Mouse (Mus musculus) gastrocnemius, postnatal 4 days (tissue): ENCODE measurements around the gene Gm42417. TPM values are rescaled to one million over a fixed set of nuclear protein-coding genes. Genes with fewer than 3 reads are reported as not detected.

Experiments
- microRNA-seq: library from miRNA; unstranded; fragments of <30 nt; microRNA quantifications from one replicate; pipeline ENCODE4 v1.2.0, GENCODE M21; 2021
- total RNA-seq, 2 experiments: library from RNA; stranded (reverse); gene quantifications; 2 replicates each; pipeline ENCODE4 v1.2.3; 2021

The Gm42417 gene
- total RNA-seq, 2 experiments from 2014 or later = 40.6 to 50.4 TPM

Small RNAs within 50 kb of the gene (microRNA-seq; reads per million reads assigned to microRNA genes)
- gene Gm47280 = not detected

Other genes with a start within 250 kb of the Gm42417 start
- gene Arid5a, start 231.7 kb downstream of the Gm42417 start, total RNA-seq = 10 to 100 TPM; 17.7 to 18.9 TPM
- gene Kansl3, start 170.2 kb downstream of the Gm42417 start, total RNA-seq = 10 to 100 TPM; 42.7 to 55.6 TPM
- gene Fer1l5, start 167.1 kb downstream of the Gm42417 start, total RNA-seq = under 1 TPM in 1 of 2 experiments, not detected in 1; 0.05 TPM
- gene Lman2l, start 94.2 kb downstream of the Gm42417 start, total RNA-seq = 10 to 100 TPM; 18.1 to 23.0 TPM
- gene Cnnm4, start 67.8 kb downstream of the Gm42417 start, total RNA-seq = 1 to 10 TPM; 6.9 to 8.1 TPM
- 10 to 100 TPM; 25.3 to 26.6 TPM for gene Cnnm3, start 27.6 kb downstream of the Gm42417 start, total RNA-seq
- 100 to 1,000 TPM; 129 to 140 TPM for gene Ankrd23, start 2.5 kb downstream of the Gm42417 start, total RNA-seq
- 10 to 100 TPM; 13.0 to 13.8 TPM for gene Ankrd39, start 8.0 kb upstream of the Gm42417 start, total RNA-seq
- 10 to 100 TPM; 26.0 to 27.1 TPM for gene Sema4c, start 18.9 kb upstream of the Gm42417 start, total RNA-seq
- 1 to 10 TPM; 1.3 to 1.5 TPM for gene Fam178b, start 143.8 kb upstream of the Gm42417 start, total RNA-seq
- gene Cox5b, start 152.0 kb upstream of the Gm42417 start, total RNA-seq = 100 to 1,000 TPM; 933 to 949 TPM
- not detected for gene 4933424G06Rik, start 170.7 kb upstream of the Gm42417 start, total RNA-seq
- gene Actr1b, start 175.0 kb upstream of the Gm42417 start, total RNA-seq = 100 to 1,000 TPM; 107 to 115 TPM
- gene Zap70, start 222.4 kb upstream of the Gm42417 start, total RNA-seq = under 1 TPM; 0.21 to 0.49 TPM